Mouse (Mus musculus) lung, adult 2 months (tissue): ENCODE results near the gene Hyal2.

Experiments
- CTCF ChIP-seq: fragments of 200-500 bp; IDR thresholded peaks from 2 replicates; pipeline ENCODE4 v1.5.1; 2011; ENCODE audit warnings: mild to moderate bottlenecking, low read length, control low read depth; ENCODE audit not compliant: insufficient read depth
- POLR2A ChIP-seq: fragments of 200-500 bp; IDR thresholded peaks from 2 replicates; pipeline ENCODE4 v1.6.1; 2011; ENCODE audit warnings: low read depth, mild to moderate bottlenecking, control low read depth, low read length, borderline replicate concordance; ENCODE audit errors: extremely low read depth

DNA sequence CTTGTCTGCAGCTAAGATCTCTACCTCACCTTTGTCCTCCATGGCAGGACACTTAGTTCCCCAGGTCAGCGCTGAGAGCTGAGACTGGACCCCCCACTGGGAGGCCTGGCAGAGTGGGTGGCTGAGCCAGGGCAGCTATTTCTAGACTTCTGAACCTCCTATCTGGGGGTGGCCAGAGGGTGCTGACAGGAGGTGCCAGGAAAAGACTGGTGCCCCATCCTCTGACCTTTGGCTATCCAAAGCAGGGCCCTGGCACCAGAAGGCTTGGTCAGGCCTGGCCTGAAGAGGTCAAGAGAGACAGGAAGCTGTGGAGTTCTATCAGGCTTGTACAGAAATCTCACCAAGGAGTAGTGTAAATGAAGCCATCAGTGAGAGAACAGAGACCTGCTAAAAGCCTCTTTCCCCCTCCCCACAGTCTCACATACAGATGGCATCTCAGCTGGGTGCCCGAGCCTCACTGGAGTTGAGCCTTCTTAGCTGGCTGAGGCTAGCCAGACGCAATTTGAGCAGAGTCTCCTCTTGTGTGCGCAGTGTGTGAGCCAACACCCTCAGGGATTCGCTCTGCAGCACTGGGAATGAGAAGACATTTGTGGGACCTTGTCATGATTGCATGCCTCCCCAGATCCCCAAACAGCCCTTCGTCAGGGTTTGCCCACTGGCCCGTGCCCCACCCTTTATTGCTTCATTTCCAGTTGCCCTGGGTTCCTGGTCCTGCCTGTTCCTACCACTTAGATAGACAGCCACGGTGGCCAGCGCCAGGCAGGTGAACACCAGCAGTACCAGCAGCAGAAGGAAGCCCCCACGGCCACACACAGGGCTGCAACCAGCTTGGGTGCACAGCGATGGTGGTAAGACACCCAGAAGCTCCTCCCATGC is 25.6 kb downstream of the Hyal2 start:
- no peak for TF ChIP-seq POLR2A
- TF ChIP-seq CTCF = no peak
